Mouse (Mus musculus): ENCODE data around the gene Ache. TPM values are rescaled to one million over a fixed set of nuclear protein-coding genes. Genes with fewer than 3 reads are reported as not detected.
"Not testable (repeated sequence)": the region's sequence is repeated elsewhere in the genome, so short reads cannot be mapped to it uniquely, and the experiment has no call there.

Gene Ache
- 10 to 100 TPM; 26.4 to 40.7 TPM for total RNA-seq (2021)
- long read RNA-seq, experiment 1, partial matches to known transcripts, result 9 of 17 reads
- long read RNA-seq, experiment 1, other reads (novel, unspliced or antisense), result 3 of 17 reads
- long read RNA-seq, experiment 2, transcript Ache-201 (5 exons, 2,186 nt), result major isoform, 6 of 23 reads
- long read RNA-seq, experiment 2, partial matches to known transcripts, result 6 of 23 reads
- long read RNA-seq, experiment 2, other reads (novel, unspliced or antisense), result 8 of 23 reads

GRCm38 (mm10) chr5:137287032-137287952 is at the start of gene Ache:
Gene Ache, plus strand, starts transcription at chr5:137287519.
- peak; percentile 33 for DNase-seq

DNA sequence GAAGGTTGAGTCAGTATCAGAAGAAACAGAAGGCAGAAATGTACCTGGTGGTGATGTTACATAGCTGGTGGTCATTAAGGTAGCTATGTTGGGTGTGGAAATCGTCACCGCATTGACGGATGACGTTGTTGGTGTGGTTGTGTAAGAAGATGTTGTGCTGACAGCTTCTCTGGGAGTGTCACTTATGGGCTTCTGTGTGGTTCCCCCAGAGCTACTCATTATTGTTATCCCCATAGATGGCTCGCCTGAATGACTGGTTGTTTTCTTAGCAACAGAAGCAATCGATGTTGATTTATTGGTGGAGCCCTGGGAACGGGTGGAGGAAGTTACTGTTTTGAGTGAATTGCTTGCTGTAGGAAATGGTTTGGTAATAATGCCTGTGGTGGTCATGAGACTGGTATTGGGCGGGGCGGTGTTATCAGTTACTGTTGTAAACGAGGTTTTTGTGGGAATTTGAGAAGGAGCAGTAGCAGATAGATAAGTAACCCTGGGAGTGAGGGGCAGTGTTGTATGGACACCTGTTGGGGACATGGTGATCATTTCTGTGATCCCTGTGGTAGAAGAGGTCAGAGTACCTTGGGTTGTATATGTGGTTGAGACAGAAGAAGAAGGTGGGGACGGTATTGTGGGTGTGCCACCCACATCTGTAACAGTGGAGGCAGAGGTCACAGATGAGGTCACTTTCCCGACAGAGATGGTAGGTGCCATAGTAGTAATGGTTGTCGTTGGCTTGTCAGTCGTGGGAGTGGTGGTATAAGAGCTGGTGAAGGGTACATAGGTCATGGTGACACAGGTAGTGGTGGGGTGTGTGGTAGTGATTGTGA is 23.2 kb upstream of the Ache start:
- no peak for DNase-seq

DNA sequence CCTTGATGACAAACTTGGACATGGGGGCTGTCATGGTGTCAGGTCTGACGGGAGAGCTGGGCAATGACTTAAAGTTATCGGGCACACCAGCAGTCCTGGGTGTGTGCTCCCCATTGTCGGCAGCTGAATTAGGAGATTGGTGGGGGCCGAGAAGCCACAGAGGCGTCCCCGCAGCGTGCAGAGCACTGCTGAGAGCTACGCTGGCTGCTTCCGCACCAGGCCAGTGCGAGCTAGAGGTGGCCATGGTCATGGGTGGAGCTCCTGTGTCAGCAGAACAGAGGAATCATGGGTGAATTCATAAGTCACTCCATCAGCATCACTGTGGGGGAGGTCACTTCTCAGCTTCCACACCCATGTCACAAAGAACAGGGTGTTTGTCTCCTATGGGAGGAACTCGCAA is 22.5 kb upstream of the Ache start:
- no peak for DNase-seq

DNA sequence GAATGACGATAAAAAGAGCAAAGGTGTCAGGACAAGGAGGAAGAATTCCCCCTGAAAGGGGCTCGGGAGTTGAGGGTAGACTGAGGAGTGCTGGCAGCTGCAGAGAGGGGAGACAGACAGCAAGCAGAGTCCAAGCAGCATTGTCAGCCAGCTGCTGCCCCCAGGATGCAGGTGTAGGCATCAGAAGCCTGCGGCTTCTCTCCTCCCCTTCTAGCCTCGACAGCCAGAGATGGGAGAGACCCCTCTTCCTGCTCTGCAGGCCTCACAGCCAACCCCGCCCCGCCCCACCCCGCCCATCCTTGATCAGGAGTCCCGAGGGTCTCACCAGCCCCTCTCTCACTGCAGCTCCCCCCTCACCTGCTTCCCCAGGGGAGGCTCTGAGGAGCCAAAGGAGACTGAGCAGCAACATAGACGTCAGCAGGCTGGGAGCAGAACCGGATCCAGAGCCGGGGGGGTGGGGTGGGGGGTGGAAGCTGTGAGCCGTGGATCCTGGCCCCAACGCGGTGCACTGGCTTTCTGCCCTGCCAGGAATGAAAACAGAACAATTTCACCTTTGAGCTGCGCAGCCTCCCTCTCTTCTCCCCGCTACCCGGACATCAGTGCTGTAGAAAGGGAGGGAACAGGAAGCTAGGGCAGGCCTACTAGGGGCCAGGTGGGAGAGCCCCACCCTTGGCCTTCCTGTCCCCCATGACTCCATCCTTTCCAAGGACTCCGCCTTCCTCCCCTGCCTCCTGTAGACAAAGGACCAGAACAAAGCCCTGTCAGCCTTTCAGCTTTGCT is 19.0 kb upstream of the Ache start:
- DNase-seq, result no peak

DNA sequence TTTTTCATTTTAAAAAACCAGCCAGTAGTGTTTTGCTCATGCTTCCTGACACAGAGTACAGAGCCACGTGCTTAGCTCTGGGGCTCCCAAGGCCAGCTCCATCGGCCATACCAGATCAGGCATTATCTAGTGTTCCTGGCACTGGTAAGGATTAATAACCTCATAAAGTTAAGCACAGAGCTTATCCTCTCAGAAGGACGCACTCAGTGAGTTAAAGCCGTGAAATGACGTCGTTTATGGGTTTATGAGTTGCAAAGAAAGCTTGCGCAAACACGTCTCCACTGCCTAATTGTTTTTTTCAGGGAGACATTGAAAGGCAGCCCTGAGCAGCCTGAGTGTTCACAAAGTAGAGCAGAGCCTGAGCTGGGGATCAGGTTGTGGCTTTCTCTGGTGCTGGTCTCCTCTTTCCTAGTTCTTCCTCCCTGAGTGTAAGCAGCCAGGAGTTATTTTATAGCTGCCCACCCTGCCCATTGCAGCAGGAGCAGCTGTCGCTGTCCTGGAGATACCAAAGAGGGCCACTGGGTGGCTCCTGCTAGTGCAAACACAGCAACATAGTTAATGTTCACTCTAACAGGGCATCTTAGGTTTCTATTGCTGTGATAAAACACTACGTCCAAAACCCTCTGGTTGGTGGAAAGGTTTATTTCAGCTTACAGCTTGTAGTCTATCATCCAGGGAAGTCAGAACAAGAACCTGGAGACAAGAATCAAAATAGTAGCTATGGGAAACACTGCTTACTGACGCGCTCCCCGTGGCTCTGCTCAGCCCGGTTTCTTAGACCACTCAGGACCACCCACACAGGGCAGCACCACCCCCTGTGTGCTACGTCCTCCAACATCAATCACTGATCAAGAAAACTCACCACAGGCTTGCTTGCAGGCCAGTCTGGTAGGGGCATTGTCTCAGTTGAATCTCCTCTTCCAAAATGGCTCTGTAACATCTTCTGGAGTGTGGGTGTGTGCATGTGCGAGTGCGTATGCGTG is 9.7 kb upstream of the Ache start:
- DNase-seq, result no peak

GRCm38 (mm10) chr5:137284411-137284810 is 2.9 kb upstream of the Ache start:
- not testable (repeated sequence) for DNase-seq

- DNase-seq, result no peak
These were observed 2.3 kb upstream of the Ache start for GRCm38 (mm10) chr5:137285045-137285444.

GRCm38 (mm10) chr5:137285986-137286385 is 1.3 kb upstream of the Ache start:
- no peak for DNase-seq

DNA sequence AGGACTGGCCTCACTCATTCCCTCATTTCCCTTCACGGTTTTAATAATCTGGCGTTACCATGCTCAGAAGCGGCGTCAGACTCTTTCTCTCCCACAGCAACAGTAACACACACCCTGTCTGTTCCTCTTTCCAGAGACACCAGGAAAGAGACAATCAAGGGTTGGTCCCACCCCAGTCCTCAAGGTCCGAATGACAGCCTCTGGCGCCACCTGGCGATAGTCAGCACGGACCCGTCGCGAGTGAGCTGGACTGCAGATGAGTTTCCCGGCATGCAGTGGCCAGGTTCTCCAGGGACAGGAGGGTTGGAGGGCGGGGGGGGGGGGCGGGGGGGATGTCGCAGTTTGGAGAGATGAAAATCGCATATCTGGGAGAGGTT is 676 bp upstream of the Ache start:
- peak; percentile 83 for DNase-seq

GRCm38 (mm10) chr5:137287953-137288743 is 829 bp downstream of the Ache start:
- peak; percentile 39 for DNase-seq

GRCm38 (mm10) chr5:137288999-137289470 is 1.7 kb downstream of the Ache start:
- peak; percentile 79 for DNase-seq

- DNase-seq, result no peak
These were observed 2.5 kb downstream of the Ache start for GRCm38 (mm10) chr5:137289591-137290365.

- DNase-seq, result peak; percentile 76
These were observed 3.4 kb downstream of the Ache start for GRCm38 (mm10) chr5:137290677-137291076.

- no peak for DNase-seq
These were observed 4.1 kb downstream of the Ache start for GRCm38 (mm10) chr5:137291381-137291926.

- peak; percentile 74 for DNase-seq
These were observed 6.0 kb downstream of the Ache start for GRCm38 (mm10) chr5:137293282-137293681.

DNA sequence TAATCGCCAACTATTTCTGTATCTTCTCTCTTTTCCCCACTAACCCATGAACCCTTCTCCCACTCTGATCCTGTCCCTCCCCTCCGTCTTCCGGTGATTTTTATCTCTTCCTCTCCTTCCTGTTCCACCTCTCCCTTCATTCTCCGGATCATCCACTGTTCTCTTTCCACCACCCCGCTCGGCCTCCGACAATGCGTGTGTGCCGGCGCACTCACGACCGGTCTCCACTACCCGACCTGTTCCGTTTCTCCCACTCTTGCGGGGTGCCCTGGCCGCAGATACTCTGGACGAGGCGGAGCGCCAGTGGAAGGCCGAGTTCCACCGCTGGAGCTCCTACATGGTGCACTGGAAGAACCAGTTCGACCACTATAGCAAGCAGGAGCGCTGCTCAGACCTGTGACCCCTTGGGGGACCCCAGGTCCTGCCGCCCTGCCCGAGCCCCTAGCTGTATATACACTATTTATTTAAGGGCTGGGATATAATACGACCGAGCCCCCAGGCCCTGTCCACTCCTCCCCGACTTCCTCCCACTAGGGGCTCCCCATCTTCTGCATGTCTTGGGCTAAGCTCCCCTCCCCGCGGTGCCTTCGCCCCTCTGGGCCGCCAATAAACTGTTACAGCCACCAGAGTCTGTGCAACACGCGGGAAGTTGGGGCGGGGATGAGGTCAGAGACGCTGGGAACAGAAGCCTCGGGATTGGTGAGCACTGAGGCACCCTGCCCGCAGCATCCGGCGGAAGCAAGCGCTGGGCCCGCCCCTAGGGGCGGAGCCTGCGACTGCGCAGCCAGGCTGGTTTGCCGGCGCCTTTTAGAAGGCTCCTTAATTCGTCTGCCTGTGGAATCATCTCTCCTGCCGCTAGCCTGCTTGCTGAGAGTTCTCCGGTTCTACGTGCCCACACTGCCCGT is 6.8 kb downstream of the Ache start, which contains the start of gene Ufsp1:
Gene Ufsp1 (plus strand): TSS at position 791 of the 905 bp plus-strand sequence.
- peak; percentile 95 for DNase-seq

- no peak for DNase-seq
These were observed 7.4 kb downstream of the Ache start for GRCm38 (mm10) chr5:137294744-137295093.

Measured in gastrocnemius, postnatal 25 days (tissue).